Mouse (Mus musculus): ENCODE data around the gene Stim2. TPM values are rescaled to one million over a fixed set of nuclear protein-coding genes. Genes with fewer than 3 reads are reported as not detected.

Stim2 gene
- polyA plus RNA-seq, 1 experiment from 2014 or later, result 25.8 TPM

GRCm38 (mm10) chr5:53998743-53999460, 603 bp downstream of the Stim2 start:
- peak; percentile 58 for ATAC-seq (ENCODE audit: low FRiP score)
- no peaks in the 10 kb centered on the region for H3K9me3 ChIP-seq
- H3K36me3 ChIP-seq, result no peaks in the 10 kb centered on the region
- H3K4me1 ChIP-seq (replicated peaks), result peaks cover 31% of the 10 kb centered on the region
- peak overlapping the region; percentile 96 for H3K27ac ChIP-seq
- H3K27me3 ChIP-seq, result no peaks in the 10 kb centered on the region
- peak overlapping the region; percentile 77 for H3K4me3 ChIP-seq
- under 1% methylated on average over 55 of the region's 76 CpGs for WGBS
- H3K9ac ChIP-seq, result peak overlapping the region; percentile 92
- H3K4me2 ChIP-seq, result peak overlapping the region; percentile 75

DNA sequence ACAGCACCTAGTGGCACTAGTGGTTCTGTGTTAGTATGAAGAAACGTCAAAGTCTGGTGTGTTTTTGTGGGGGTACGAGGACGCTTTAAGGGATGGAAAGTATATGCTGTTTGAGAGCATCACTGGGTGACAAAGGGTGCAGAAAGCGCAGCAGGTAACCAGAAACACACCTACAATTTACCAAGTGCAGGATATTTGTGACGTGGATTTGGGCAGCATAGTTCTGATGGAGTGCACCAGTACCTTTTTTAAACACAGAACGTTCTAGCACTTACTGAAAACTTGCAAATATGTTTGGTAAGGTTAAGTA, 1.1 kb downstream of the Stim2 start:
- peak overlapping the region; percentile 75 for H3K4me2 ChIP-seq
- H3K4me1 ChIP-seq (replicated peaks), result peaks cover 31% of the 10 kb centered on the region
- H3K9me3 ChIP-seq, result no peaks in the 10 kb centered on the region
- H3K27ac ChIP-seq, result peak overlapping the region; percentile 96
- no peak for ATAC-seq (ENCODE audit: low FRiP score)
- peak overlapping the region; percentile 77 for H3K4me3 ChIP-seq
- no peaks in the 10 kb centered on the region for H3K36me3 ChIP-seq
- 3% methylated on average over 6 of the region's 6 CpGs for WGBS
- H3K9ac ChIP-seq, result peak overlapping the region; percentile 92
- no peaks in the 10 kb centered on the region for H3K27me3 ChIP-seq

- Histone ChIP-seq H3K9ac (peak overlapping the region; percentile 92), H3K4me2 (peak overlapping the region; percentile 75), H3K36me3 (no peaks in the 10 kb centered on the region), H3K9me3 (no peaks in the 10 kb centered on the region), H3K4me1 (replicated peaks) (peaks cover 32% of the 10 kb centered on the region), H3K27me3 (no peaks in the 10 kb centered on the region), H3K27ac (no peak overlapping the region), H3K4me3 (peak overlapping the region; percentile 77)
- no peak for ATAC-seq (ENCODE audit: low FRiP score)
- WGBS, result 5% methylated on average over 2 of the region's 2 CpGs
Observed at GRCm38 (mm10) chr5:53999831-54000230, 1.5 kb downstream of the Stim2 start.

DNA sequence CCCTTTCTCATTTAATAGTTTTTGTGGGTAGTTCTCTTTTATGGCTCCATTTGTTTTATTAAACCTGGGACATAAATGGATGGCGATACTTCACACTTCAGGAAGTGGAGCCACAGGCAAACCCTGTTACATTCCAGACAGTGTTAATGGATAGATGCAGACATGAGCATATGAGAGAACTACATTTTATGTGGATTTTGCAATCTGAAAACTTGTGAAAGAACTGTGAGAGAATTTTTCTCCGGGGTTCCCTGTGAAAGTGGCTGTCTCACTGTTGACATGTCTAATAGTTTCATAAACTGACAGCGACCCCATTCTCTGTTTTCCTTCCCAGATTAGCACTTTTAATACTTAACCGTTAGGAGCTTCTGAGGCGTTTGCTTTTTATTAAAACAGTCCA, 2.7 kb downstream of the Stim2 start:
- H3K9me3 ChIP-seq, result no peaks in the 10 kb centered on the region
- no peak overlapping the region for H3K27ac ChIP-seq
- no peaks in the 10 kb centered on the region for H3K27me3 ChIP-seq
- 84% methylated on average over 5 of the region's 5 CpGs for WGBS
- H3K4me2 ChIP-seq, result no peak overlapping the region
- H3K4me1 ChIP-seq (replicated peaks), result peaks cover 34% of the 10 kb centered on the region
- no peaks in the 10 kb centered on the region for H3K36me3 ChIP-seq
- ATAC-seq (ENCODE audit: low FRiP score), result no peak
- no peak overlapping the region for H3K4me3 ChIP-seq
- H3K9ac ChIP-seq, result no peak overlapping the region; the same call in 1 of the 2 replicates

DNA sequence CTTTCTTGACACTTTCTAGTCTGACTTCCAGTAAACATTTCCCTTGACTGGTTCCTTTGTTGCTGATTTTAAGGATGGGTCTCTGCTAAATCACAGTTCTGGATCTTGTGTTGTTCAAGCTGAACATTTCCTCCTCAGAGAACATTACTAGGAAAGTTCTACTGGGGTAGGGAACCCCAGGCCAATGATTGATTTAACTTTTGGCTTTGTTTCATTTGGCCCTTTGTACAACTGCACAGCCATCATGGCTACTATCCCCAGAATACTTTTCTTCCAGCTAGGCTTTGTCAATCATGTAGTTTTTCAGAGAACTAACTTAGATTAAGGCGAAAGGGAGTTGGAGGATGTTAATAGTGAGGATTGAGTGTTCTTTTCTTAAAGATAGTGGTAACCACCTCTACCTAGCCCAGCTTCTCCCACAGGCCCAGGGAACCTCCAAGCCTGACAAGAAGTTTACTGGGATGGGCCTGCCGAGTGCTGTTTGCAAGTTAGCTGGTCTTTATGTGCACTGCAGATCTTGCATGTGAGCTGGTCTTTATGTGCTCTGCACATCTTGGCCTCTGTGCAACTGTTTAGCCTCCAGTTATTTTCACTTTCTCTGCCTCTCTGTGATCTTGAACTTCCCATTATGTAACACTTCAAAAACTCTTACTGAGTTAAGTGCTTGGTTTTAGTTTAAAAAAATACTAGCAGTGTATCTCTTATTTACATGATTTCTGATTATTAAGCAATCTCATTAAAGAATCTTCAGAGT, 7.0 kb downstream of the Stim2 start:
- no peaks in the 10 kb centered on the region for H3K36me3 ChIP-seq
- 77% methylated on average over 2 of the region's 2 CpGs for WGBS
- ATAC-seq (ENCODE audit: low FRiP score), result no peak

GRCm38 (mm10) chr5:54005865-54006225, 7.5 kb downstream of the Stim2 start:
- no peaks in the 10 kb centered on the region for H3K36me3 ChIP-seq
- ATAC-seq (ENCODE audit: low FRiP score), result no peak
- no peaks in the 10 kb centered on the region for H3K9me3 ChIP-seq
- no peak overlapping the region for H3K4me3 ChIP-seq
- 43% methylated on average over 6 of the region's 6 CpGs for WGBS
- no peak overlapping the region for H3K27ac ChIP-seq
- H3K4me1 ChIP-seq (replicated peaks), result peaks cover 16% of the 10 kb centered on the region
- no peaks in the 10 kb centered on the region for H3K27me3 ChIP-seq
- H3K9ac ChIP-seq, result no peak overlapping the region
- no peak overlapping the region for H3K4me2 ChIP-seq

More for the DNA sequence above, 7.0 kb downstream of the Stim2 start:
- Histone ChIP-seq H3K4me2 (no peak overlapping the region), H3K4me1 (replicated peaks) (peaks cover 20% of the 10 kb centered on the region), H3K9ac (no peak overlapping the region), H3K9me3 (no peaks in the 10 kb centered on the region), H3K4me3 (no peak overlapping the region), H3K27ac (no peak overlapping the region), H3K27me3 (no peaks in the 10 kb centered on the region)

- no peaks in the 10 kb centered on the region for H3K27me3 ChIP-seq
- H3K9me3 ChIP-seq, result no peaks in the 10 kb centered on the region
- no peak overlapping the region for H3K4me2 ChIP-seq
- no peak for ATAC-seq (ENCODE audit: low FRiP score)
- H3K4me1 ChIP-seq (replicated peaks), result peaks cover 13% of the 10 kb centered on the region
- H3K27ac ChIP-seq, result no peak overlapping the region
- 100% methylated on average over 1 of the region's 1 CpGs for WGBS
- H3K4me3 ChIP-seq, result no peak overlapping the region
- no peak overlapping the region for H3K9ac ChIP-seq
- H3K36me3 ChIP-seq, result no peaks in the 10 kb centered on the region
Observed at GRCm38 (mm10) chr5:54006845-54007244, 8.5 kb downstream of the Stim2 start.

DNA sequence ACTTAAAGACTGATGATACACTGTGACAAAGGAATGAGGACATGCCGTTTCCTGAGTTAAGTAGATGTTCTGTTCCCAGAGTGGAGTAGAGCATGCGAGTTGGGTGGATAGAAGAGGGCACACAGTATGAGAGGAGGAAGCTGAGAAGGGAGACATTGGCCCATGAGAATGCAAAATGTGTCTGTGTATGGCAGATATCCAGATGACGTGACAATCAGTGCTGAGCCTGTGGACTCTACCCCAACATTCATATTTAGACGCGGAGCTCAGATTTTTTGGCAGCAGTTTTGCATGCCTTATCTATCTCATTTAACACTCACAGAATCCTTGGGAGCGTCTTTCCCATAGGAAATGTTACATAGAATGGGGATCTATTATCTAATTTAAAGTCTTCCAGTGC, 9.3 kb downstream of the Stim2 start:
- Histone ChIP-seq H3K9ac (no peak overlapping the region), H3K4me1 (replicated peaks) (peaks cover 13% of the 10 kb centered on the region), H3K27me3 (no peaks in the 10 kb centered on the region), H3K27ac (no peak overlapping the region), H3K4me3 (no peak overlapping the region), H3K4me2 (no peak overlapping the region), H3K36me3 (no peaks in the 10 kb centered on the region), H3K9me3 (no peaks in the 10 kb centered on the region)
- 92% methylated on average over 6 of the region's 6 CpGs for WGBS
- no peak for ATAC-seq (ENCODE audit: low FRiP score)

DNA sequence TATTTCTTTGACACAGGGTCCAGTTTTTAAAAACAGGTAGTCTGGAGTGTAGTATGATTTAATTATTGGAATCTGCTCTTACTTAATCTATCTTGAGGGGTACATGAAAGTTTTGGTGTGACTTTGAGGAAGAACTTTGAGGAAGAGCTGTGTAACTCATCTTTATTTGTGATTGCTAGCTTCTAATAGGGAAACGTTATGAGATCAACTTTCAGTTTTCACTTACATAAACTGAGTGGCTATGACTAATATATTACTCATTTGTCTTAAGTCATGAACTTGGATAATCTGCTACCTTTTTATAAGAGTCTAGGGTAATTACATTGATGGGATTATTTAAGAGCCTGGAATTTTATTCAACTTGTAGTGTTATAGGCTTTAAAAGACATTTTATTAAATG, 15.0 kb downstream of the Stim2 start:
- no peak overlapping the region for H3K4me2 ChIP-seq
- no peaks in the 10 kb centered on the region for H3K27me3 ChIP-seq
- no peaks in the 10 kb centered on the region for H3K9me3 ChIP-seq
- no peaks in the 10 kb centered on the region for H3K4me1 ChIP-seq (replicated peaks)
- no peak overlapping the region for H3K4me3 ChIP-seq
- H3K27ac ChIP-seq, result no peak overlapping the region
- no peak for ATAC-seq (ENCODE audit: low FRiP score)
- no peaks in the 10 kb centered on the region for H3K36me3 ChIP-seq
- WGBS, result 84% methylated on average over 1 of the region's 1 CpGs
- H3K9ac ChIP-seq, result no peak overlapping the region

DNA sequence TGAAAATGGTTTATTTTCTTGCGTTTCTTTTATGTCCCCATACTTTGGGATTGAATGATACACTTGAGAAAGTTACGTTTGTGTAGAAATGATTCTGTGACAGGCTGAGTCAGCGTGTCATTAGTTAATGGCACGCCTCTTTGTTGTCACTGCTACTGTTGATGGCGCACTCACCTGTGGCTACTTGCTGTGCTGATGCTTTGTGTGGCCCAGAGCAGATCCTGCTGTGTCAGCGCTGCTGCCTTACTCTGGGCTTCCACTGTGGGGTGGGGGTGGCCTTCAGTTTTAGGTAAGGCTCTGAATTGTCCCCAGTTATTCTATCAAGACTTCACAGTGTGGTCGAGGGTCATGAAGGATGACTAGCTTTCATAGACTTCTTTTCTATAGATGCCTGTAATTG, 18.8 kb downstream of the Stim2 start:
- Histone ChIP-seq H3K4me2 (no peak overlapping the region), H3K4me3 (no peak overlapping the region), H3K9ac (no peak overlapping the region), H3K27ac (no peak overlapping the region), H3K36me3 (no peaks in the 10 kb centered on the region), H3K4me1 (replicated peaks) (no peaks in the 10 kb centered on the region), H3K9me3 (no peaks in the 10 kb centered on the region), H3K27me3 (no peaks in the 10 kb centered on the region)
- WGBS, result 38% methylated on average over 7 of the region's 7 CpGs
- no peak for ATAC-seq (ENCODE audit: low FRiP score)

DNA sequence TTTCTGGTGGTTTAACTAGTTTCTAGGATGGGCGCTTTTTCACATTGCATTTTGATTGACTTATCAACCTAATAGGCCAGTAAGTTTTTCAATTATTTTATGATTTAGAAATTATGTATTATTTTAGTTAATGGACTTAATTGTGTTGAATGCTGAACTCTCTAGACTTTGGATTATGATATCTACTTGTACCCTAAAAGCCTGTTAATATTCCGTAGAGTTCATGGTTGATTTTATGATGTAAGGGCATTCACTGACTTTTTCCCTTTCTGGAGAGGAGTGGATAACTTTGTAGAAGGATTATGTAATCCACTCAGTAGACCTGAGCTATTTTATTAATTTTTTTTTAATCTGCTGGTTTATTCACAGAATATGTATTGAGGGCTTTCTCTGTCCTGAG, 20.6 kb downstream of the Stim2 start:
- Histone ChIP-seq H3K4me3 (no peak overlapping the region), H3K4me1 (replicated peaks) (no peaks in the 10 kb centered on the region), H3K27me3 (no peaks in the 10 kb centered on the region), H3K36me3 (no peaks in the 10 kb centered on the region), H3K9me3 (no peaks in the 10 kb centered on the region), H3K9ac (no peak overlapping the region), H3K4me2 (no peak overlapping the region), H3K27ac (no peak overlapping the region)
- no peak for ATAC-seq (ENCODE audit: low FRiP score)
- WGBS, result 97% methylated on average over 2 of the region's 2 CpGs

DNA sequence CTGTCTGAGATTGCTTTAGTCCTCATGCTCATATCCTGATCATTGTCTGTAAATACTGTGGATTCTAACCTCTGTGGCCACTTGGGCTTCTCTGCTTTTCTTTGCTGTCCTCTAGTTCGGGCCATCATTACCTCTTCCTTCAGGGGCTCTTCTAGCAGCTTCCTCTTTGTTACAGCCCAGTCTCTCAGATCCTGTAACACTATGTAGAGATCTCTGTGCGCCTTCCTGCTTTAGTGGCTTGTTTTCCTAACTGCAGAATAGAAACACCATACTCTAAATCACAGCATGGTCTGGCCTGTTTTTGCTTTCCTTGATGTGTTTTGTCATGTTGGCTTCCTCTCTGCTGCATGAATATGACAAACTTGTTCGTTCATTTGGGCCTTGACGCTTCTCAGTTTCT, 21.2 kb downstream of the Stim2 start:
- Histone ChIP-seq H3K9ac (no peak overlapping the region), H3K9me3 (no peaks in the 10 kb centered on the region), H3K27me3 (no peaks in the 10 kb centered on the region), H3K36me3 (no peaks in the 10 kb centered on the region), H3K4me3 (no peak overlapping the region), H3K27ac (peak overlapping the region; percentile 23; the same call in 1 of the 2 replicates), H3K4me1 (replicated peaks) (no peaks in the 10 kb centered on the region), H3K4me2 (no peak overlapping the region)
- 83% methylated on average over 4 of the region's 4 CpGs for WGBS
- no peak for ATAC-seq (ENCODE audit: low FRiP score)

DNA sequence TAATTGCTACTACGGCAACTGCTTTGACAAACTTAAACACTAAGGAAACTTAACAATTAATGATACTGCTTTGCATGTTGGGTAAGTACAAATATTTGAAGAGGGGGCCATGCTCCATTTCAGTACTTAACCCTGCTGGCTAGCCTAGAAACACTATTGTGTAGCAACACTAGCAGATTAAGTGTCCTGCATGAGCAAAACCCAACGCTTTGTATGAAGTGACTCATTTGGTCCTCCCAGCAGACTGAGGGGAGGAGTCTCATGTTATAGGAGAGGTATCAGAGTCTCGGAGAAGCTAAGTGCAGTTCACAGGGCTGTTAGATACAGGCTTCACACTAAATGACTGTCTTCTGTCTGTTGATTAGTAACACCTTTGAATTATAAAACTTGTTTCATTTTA, 26.3 kb downstream of the Stim2 start:
- no peak for ATAC-seq (ENCODE audit: low FRiP score)
- Histone ChIP-seq H3K36me3 (no peaks in the 10 kb centered on the region), H3K9me3 (no peaks in the 10 kb centered on the region), H3K4me2 (no peak overlapping the region), H3K4me1 (replicated peaks) (no peaks in the 10 kb centered on the region), H3K27me3 (no peaks in the 10 kb centered on the region), H3K4me3 (no peak overlapping the region), H3K9ac (no peak overlapping the region), H3K27ac (no peak overlapping the region)
- WGBS, result 77% methylated on average over 3 of the region's 3 CpGs
